Mouse (Mus musculus): ENCODE measurements at regions not wholly inside any gene's neighbourhood (a gene's known extent, or its start where the extent isn't known, plus 50 kb on each side); places are given as distances from the start of the nearest gene placed in this dataset.

- no peak for DNase-seq (ENCODE audit: low spot score in 2 of 2)
These were observed 568.6 kb upstream of the Adam5 start for GRCm38 (mm10) chr8:25392766-25393166.

- no peak for DNase-seq (ENCODE audit: low spot score in 2 of 2)
These were observed 565.8 kb upstream of the Adam5 start for GRCm38 (mm10) chr8:25389947-25390346.

- no peak for DNase-seq (ENCODE audit: low spot score in 2 of 2)
These were observed 565.2 kb upstream of the Adam5 start for GRCm38 (mm10) chr8:25389371-25389855.

- DNase-seq (ENCODE audit: low spot score in 2 of 2) = no peak
These were observed 564.6 kb upstream of the Adam5 start for GRCm38 (mm10) chr8:25388811-25389210.

- DNase-seq (ENCODE audit: low spot score in 2 of 2) = no peak
These were observed 561.0 kb upstream of the Adam5 start for GRCm38 (mm10) chr8:25385186-25385585.

- DNase-seq (ENCODE audit: low spot score in 2 of 2) = no peak
These were observed 560.4 kb upstream of the Adam5 start for GRCm38 (mm10) chr8:25384591-25384990.

- no peak for DNase-seq (ENCODE audit: low spot score in 2 of 2)
These were observed 549.1 kb upstream of the Adam5 start for GRCm38 (mm10) chr8:25373276-25373675.

- no peak for DNase-seq (ENCODE audit: low spot score in 2 of 2)
These were observed 546.8 kb upstream of the Adam5 start for GRCm38 (mm10) chr8:25370947-25371346.

- DNase-seq (ENCODE audit: low spot score in 2 of 2) = no peak
These were observed 545.2 kb upstream of the Adam5 start for GRCm38 (mm10) chr8:25369331-25369730.

- DNase-seq (ENCODE audit: low spot score in 2 of 2) = no peak
These were observed 544.5 kb upstream of the Adam5 start for GRCm38 (mm10) chr8:25368561-25369091.

GRCm38 (mm10) chr8:25367806-25368549 lies 543.8 kb upstream of the Adam5 start:
- DNase-seq (ENCODE audit: low spot score in 2 of 2) = no peak

- no peak for DNase-seq (ENCODE audit: low spot score in 2 of 2)
These were observed 542.0 kb upstream of the Adam5 start for GRCm38 (mm10) chr8:25366181-25366580.

GRCm38 (mm10) chr8:25362656-25363055 lies 538.5 kb upstream of the Adam5 start:
- no peak for DNase-seq (ENCODE audit: low spot score in 2 of 2)

- DNase-seq (ENCODE audit: low spot score in 2 of 2) = no peak
These were observed 538.0 kb upstream of the Adam5 start for GRCm38 (mm10) chr8:25362146-25362545.

GRCm38 (mm10) chr8:25361420-25361819 lies 537.3 kb upstream of the Adam5 start:
- no peak for DNase-seq (ENCODE audit: low spot score in 2 of 2)

- no peak for DNase-seq (ENCODE audit: low spot score in 2 of 2)
These were observed 534.5 kb upstream of the Adam5 start for GRCm38 (mm10) chr8:25358539-25359165.

GRCm38 (mm10) chr8:25353822-25354770 lies 529.9 kb upstream of the Adam5 start:
- no peak for DNase-seq (ENCODE audit: low spot score in 2 of 2)

- DNase-seq (ENCODE audit: low spot score in 2 of 2) = no peak
These were observed 529.2 kb upstream of the Adam5 start for GRCm38 (mm10) chr8:25353405-25353804.

GRCm38 (mm10) chr8:25348003-25348683 lies 524.0 kb upstream of the Adam5 start:
- DNase-seq (ENCODE audit: low spot score in 2 of 2) = peak in 1 of 2 experiments; percentile 25

GRCm38 (mm10) chr8:25343160-25343602 lies 519.0 kb upstream of the Adam5 start:
- peak in 1 of 2 experiments; percentile 67 for DNase-seq (ENCODE audit: low spot score in 2 of 2)

GRCm38 (mm10) chr8:25342501-25342900 lies 518.3 kb upstream of the Adam5 start:
- peak in 1 of 2 experiments; percentile 10 for DNase-seq (ENCODE audit: low spot score in 2 of 2)

Data from urinary bladder, adult 18-20 months (tissue).